Mouse (Mus musculus) limb, embryonic 15.5 days (tissue): ENCODE measurements around the gene D030056L22Rik. TPM values are rescaled to one million over a fixed set of nuclear protein-coding genes. Genes with fewer than 3 reads are reported as not detected.

ENCODE experiments used
- polyA plus RNA-seq: library from polyadenylated mRNA; unstranded; fragments of >200 nt; fragmentation: Nextera tagmentation; extraction: Ambion mirVana; gene quantifications from 2 replicates; pipeline ENCODE4 v1.2.1, GENCODE M21; 2015

D030056L22Rik gene
- polyA plus RNA-seq, 1 experiment from 2014 or later: 22.6 TPM

Other genes starting within 250 kb of the D030056L22Rik start
- gene Ostf1, start 81.4 kb upstream of the D030056L22Rik start, polyA plus RNA-seq: 154 and 163 TPM in 2 replicates
- gene Nmrk1, start 81.2 kb upstream of the D030056L22Rik start, polyA plus RNA-seq: 18.6 and 19.1 TPM in 2 replicates
- gene Carnmt1, start 42.4 kb upstream of the D030056L22Rik start, polyA plus RNA-seq: 21.5 and 35.0 TPM in 2 replicates
- 0.12 and 0.16 TPM in 2 replicates for gene Trpm6, start 36.8 kb downstream of the D030056L22Rik start, polyA plus RNA-seq